Mouse (Mus musculus) testis, adult 2 months (tissue): ENCODE data around the gene Bbs9. TPM values are rescaled to one million over a fixed set of nuclear protein-coding genes. Genes with fewer than 3 reads are reported as not detected.

ENCODE experiments used
- H3K27ac ChIP-seq: fragments of 200-500 bp; 2 replicates; pipeline ENCODE4 v1.5.1; 2012; ENCODE audit warnings: low read depth, low read length; ENCODE audit not compliant: control insufficient read depth, insufficient read depth
- H3K27me3 ChIP-seq: fragments of 200-500 bp; 2 replicates; pipeline ENCODE4 v1.6.1; 2012; ENCODE audit warnings: mild to moderate bottlenecking, low read length, moderate library complexity; ENCODE audit not compliant: control insufficient read depth, insufficient read depth
- H3K36me3 ChIP-seq: fragments of 200-500 bp; 2 replicates; pipeline ENCODE4 v1.6.1; 2012; ENCODE audit warnings: mild to moderate bottlenecking, low read length; ENCODE audit not compliant: control insufficient read depth, insufficient read depth
- H3K4me1 ChIP-seq: fragments of 200-500 bp; 2 replicates; pipeline ENCODE4 v1.6.1; 2012; ENCODE audit warnings: low read length; ENCODE audit not compliant: control insufficient read depth, insufficient read depth
- H3K4me3 ChIP-seq: fragments of 200-500 bp; 2 replicates; pipeline ENCODE4 v1.5.1; 2012; ENCODE audit warnings: low read depth, mild to moderate bottlenecking, low read length, moderate library complexity, mixed read lengths; ENCODE audit not compliant: control insufficient read depth
- CTCF ChIP-seq: fragments of 200-500 bp; IDR thresholded peaks from 2 replicates; pipeline ENCODE4 v1.5.1; 2012; ENCODE audit warnings: low read depth, mild to moderate bottlenecking, inconsistent platforms, low read length, moderate library complexity; ENCODE audit not compliant: control insufficient read depth, insufficient read depth, insufficient replicate concordance
- POLR2A ChIP-seq: fragments of 200-500 bp; IDR thresholded peaks from 2 replicates; pipeline ENCODE4 v1.6.1; 2012; ENCODE audit warnings: low read depth, mild to moderate bottlenecking, inconsistent platforms, low read length, moderate library complexity; ENCODE audit not compliant: control insufficient read depth
- polyA plus RNA-seq: library from polyadenylated mRNA; depleted of rRNA; stranded (reverse); fragments of >200 nt; gene quantifications from 2 replicates; pipeline ENCODE4 v1.2.3, GENCODE M21; 2012; rRNA removed

Gene Bbs9
- polyA plus RNA-seq, result 49.7 and 55.3 TPM in 2 replicates

DNA sequence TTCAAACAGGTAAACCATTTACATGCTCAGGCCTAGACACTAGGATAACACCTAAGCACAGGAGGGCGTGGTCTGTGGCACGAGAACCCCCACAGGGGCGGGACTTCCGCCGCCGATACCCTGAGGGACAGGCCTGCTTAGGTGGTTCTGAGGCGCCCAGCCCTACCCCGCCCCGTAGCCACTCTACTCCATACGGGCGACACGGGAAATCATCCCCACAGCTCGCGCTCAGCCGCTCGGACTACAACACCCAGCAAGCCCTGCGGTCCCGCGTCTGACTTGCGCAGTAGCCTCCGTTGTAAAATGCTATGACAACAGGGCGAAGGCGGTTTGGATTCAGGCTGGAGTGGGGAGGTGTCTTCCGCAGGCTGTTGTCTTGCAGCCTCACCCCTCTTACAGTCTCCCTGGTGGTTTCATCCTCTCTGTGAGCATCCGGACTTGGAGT is at the start of gene Bbs9:
Bbs9 (plus strand) TSS at position 292 of the 445 bp plus-strand sequence.
- peak within 1 kb of the TSS; percentile 97 for H3K27ac ChIP-seq
- TF ChIP-seq CTCF (no peak; the same call in 1 of the 2 replicates), POLR2A (peak; percentile 95)
- H3K36me3 ChIP-seq, result no peaks in the 10 kb centered on the region
- peaks cover 5% of the 10 kb centered on the region for H3K4me1 ChIP-seq
- H3K4me3 ChIP-seq, result peak within 1 kb of the TSS; percentile 96
- no peaks in the 10 kb centered on the region for H3K27me3 ChIP-seq

DNA sequence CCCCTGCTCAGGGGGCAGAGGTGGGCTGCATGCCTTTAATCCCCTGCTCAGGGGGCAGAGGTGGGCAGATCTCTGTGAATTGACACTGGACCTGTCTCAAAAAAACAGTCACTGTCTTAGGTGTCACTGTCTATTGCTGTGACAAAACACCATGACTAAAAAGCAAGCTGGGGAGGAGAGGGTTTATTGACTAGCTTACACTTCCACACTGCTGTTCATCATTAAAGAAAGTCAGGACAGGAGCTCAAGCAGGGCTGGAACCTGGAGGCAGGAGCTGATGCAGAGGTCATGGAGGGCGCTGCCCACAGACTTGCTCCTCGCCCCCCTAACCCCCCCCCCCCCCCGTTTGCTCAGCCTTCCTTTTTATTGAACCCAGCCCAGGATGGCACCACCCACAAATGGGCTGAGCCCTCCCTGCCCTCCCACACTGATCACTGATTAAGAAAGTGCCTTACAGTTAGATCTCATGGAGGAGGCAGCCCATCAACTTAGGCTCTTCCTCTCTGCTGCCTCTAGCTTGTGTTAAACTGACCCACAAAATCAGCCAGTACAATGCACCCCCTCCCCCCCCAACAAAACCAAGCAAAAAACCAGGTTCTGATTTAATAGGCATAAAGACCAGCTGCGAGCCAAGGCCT is 47.4 kb upstream of the Bbs9 start:
- Histone ChIP-seq H3K27me3 (no peaks in the 10 kb centered on the region), H3K4me1 (no peaks in the 10 kb centered on the region), H3K27ac (no peak overlapping the region), H3K4me3 (no peak overlapping the region), H3K36me3 (no peaks in the 10 kb centered on the region; the same call in 1 of the 2 replicates)
- no peak for TF ChIP-seq CTCF
- no peak for TF ChIP-seq POLR2A

DNA sequence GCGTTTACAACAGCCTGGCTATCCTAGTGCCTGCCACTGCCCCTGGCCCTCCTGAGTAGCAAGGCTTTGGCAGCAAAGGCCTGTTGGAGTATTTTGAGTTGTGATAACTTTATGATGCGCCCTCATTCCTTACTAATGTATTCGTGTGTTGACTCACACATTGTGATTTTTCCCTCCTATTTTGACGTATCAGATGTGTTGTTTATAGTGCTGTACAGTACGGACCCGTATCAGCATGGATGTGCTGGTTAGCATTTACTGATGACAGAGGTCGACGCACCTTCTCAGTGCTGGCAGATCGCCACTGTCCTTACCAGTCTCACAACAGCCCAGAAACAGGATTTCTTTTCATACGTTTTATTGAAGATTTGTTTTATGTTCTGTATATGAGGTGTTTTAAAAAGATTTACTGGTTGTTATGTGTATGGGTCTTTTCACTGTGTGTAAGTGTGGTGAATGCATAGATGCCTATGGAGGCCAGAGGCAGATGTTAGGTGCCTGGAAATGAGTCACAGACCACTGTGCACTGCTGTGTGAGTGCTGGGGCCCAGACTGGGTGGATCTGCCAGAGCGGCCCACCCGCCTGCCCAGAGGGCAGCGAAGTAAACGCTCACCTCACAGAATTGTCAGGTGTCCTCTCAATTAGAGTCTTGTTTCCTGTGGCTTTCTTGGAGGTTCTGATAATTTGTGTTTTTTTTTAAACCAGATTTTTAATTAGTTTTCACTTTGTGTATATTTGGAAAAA is 46.7 kb upstream of the Bbs9 start:
- no peak for TF ChIP-seq CTCF
- TF ChIP-seq POLR2A, result no peak
- Histone ChIP-seq H3K27ac (no peak overlapping the region), H3K4me1 (no peaks in the 10 kb centered on the region), H3K4me3 (no peak overlapping the region), H3K27me3 (no peaks in the 10 kb centered on the region), H3K36me3 (no peaks in the 10 kb centered on the region; the same call in 1 of the 2 replicates)

DNA sequence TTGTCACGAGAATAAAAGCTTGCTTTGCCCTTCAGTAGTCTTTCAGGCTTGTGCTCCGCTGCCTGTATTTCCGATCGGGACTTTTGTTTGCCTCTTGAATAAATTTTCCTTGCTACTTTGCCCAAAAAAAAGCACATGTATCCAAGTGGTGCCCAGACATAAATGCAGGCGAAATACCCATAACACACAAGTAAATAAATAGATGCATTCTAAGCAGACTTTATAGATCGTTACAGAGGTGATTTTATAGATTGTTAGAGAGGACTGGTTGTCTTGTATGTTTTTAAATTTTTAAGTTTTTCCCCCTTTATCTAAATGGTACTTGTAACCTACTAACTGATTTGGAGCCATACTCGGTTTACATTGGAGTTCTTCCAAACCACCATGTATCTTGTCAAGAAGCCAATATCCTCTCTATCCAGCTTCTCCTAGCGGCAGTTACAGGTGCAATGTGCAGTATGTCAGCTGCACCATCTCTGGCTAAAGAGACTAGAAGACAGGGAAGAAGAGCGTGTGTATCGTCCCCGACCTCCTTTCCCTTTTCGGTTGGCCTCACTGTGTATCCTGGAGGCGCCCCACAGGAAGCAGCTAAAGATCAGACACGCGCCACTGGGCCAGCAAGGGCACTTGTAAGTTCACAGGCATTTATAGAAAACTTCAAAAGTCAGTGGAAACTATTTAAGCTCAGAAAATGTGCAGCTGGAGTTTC is 45.8 kb upstream of the Bbs9 start:
- Histone ChIP-seq H3K4me3 (no peak overlapping the region), H3K27ac (no peak overlapping the region; the same call in 1 of the 2 replicates), H3K27me3 (no peaks in the 10 kb centered on the region), H3K4me1 (no peaks in the 10 kb centered on the region), H3K36me3 (no peaks in the 10 kb centered on the region; the same call in 1 of the 2 replicates)
- TF ChIP-seq CTCF, result no peak
- no peak for TF ChIP-seq POLR2A

DNA sequence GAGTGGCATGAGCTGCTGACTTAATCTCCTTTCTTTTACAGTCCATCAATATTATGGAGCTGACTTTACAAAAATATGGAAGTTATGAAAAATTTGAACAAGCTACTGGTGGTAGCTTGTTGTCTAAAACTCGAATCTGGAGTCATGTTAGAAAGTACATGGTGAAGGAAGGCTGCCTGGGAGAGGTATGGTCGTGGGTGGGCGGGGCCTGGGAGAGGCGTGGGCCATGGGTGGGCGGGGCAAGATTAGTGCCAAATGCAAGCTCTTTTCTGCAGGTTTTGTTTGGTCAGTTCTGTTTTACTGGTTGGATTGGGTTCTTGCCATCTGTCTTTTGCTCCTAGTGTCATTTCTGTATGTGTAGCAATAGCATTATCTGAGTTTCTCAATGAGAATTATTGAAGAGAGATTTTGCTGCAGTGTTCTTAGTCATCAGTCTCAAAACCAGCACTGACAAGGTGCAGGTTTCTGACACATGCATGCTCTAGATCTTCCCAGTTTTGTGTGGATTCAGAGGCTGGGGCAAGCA is 45.1 kb upstream of the Bbs9 start:
- Histone ChIP-seq H3K36me3 (peaks cover under 1% of the 10 kb centered on the region; the same call in 1 of the 2 replicates), H3K4me1 (no peaks in the 10 kb centered on the region), H3K4me3 (no peak overlapping the region), H3K27me3 (no peaks in the 10 kb centered on the region), H3K27ac (no peak overlapping the region)
- TF ChIP-seq POLR2A (no peak), CTCF (no peak)

DNA sequence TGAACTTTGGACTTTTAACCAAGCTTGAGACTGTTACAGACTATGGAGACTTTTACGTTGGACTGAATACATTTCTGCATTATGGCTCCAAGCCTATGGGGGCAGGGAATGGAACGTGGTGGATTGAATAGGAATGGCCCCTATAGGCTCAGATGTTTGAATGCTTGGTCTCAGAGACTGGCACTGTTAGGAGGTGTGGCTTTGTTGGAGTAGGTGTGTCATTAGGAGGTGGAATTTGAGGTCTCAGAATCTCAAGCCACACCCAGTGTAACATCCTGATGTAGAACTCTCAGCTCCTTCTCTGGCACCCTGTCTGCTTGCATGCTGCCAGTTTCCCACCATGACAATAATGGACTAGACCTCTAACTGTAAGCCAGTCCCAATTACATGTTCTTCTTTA is 42.3 kb upstream of the Bbs9 start:
- Histone ChIP-seq H3K27me3 (no peaks in the 10 kb centered on the region), H3K36me3 (peaks cover 1% of the 10 kb centered on the region), H3K4me1 (no peaks in the 10 kb centered on the region), H3K27ac (no peak overlapping the region), H3K4me3 (no peak overlapping the region)
- no peak for TF ChIP-seq CTCF
- no peak for TF ChIP-seq POLR2A

DNA sequence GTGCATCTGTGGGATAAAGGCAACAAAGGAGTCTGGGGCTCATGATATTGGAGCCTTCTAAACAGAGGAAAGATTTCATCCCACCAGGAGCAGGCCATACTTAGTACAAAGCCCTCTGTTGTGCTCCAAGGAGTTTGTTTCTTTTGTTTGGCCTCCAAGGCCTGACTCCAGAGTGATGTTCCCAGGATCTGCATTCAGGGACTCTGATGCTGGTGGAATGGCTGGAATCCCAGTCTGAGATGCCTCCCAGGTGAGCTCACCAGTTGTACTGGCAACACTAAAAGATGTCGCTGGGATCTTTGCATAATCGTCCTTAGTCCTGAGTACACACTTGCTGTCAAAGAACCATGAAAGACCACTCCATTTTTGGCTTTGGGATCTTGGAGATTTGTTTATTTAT is 41.4 kb upstream of the Bbs9 start:
- Histone ChIP-seq H3K4me3 (no peak overlapping the region), H3K4me1 (no peaks in the 10 kb centered on the region), H3K27me3 (no peaks in the 10 kb centered on the region), H3K36me3 (peaks cover 2% of the 10 kb centered on the region), H3K27ac (no peak overlapping the region)
- TF ChIP-seq CTCF (no peak), POLR2A (no peak)
